12 mouse cellular contexts compared by ENCODE assay signal in the genomic region with DNA sequence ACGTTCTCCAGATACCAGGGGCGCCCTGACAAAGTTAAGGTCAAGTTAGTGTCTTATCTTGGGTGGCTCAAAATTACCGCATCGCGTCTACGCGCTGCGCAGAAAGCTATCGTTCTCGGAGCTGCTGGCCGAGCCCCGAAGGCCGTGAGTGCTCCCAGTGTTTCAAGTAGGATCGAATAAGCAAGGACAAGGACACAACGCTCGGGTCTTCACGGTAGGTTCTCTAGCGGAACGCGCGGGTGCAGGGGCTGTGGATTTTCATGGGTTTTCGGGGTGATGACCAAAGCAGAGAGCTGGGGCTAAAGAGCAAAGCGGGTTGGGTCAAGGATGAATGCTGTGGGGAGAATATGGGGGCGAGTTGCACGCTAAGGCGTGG. TPM values are rescaled to one million over a fixed set of nuclear protein-coding genes. Genes with fewer than 3 reads are reported as not detected.
DNase-seq lines count a peak whose midpoint lies in the region; ATAC-seq lines count a peak whose summit lies in the region.
"Had no signal": no experiment of that assay in that cellular context is flagged by ENCODE, and none has a peak within 500 bp of the region (broad histone marks: within the 10 kb centered on the region; RNA-seq: fewer than 3 reads in every experiment).

No protein-coding gene starts in this region.

- H3K4me2 ChIP-seq in neural tube, embryonic 14.5 days (ENCODE audit: low read depth, low read length): peak overlapping the region; percentile 42
- H3K4me2 ChIP-seq: liver, embryonic 13.5 days had no signal

- H3K27me3 ChIP-seq in neural tube, embryonic 14.5 days (ENCODE audit: control insufficient read depth, insufficient read depth, low read length): peaks cover 53% of the 10 kb centered on the region

- no peaks in the 10 kb centered on the region for H3K36me3 ChIP-seq in neural tube, embryonic 14.5 days (ENCODE audit: control insufficient read depth, insufficient read depth, low read length)
- H3K36me3 ChIP-seq: liver, embryonic 13.5 days had no signal

- peak; percentile 63 for DNase-seq in embryo, embryonic 11 days
- DNase-seq in embryo, embryonic 10 days (ENCODE audit: low spot score): no peak
- DNase-seq in kidney, postnatal 10 days: peak; percentile 58
- no peak for DNase-seq in kidney, postnatal 36 days
- peak; percentile 45 for DNase-seq in kidney, postnatal 14 days
- DNase-seq in MN1 (ENCODE audit: low spot score): no peak
- no peak for DNase-seq in left cerebral cortex, adult 9 months (ENCODE audit: low spot score in 2 of 2)
- DNase-seq: liver, embryonic 13.5 days; right cerebral cortex, postnatal 25 days had no signal

- no peaks in the 10 kb centered on the region for H3K9me3 ChIP-seq in neural tube, embryonic 14.5 days (ENCODE audit: control insufficient read depth, low read length)
- H3K9me3 ChIP-seq: liver, embryonic 13.5 days had no signal

- H3K27ac ChIP-seq in neural tube, embryonic 14.5 days (ENCODE audit: low read depth, low read length): peak overlapping the region; percentile 81
- H3K27ac ChIP-seq: liver, embryonic 13.5 days had no signal

- WGBS in neural tube, embryonic 14.5 days: 1% methylated on average over 26 of the region's 26 CpGs

- 0 out of 2 replicates have a peak, but pooled peaks cover 10% of the 10 kb centered on the region for H3K4me1 ChIP-seq in neural tube, embryonic 14.5 days (ENCODE audit: control insufficient read depth, insufficient read depth, low read length)

- no peak for ATAC-seq in neural tube, embryonic 14.5 days (ENCODE audit: low read depth)

- peak overlapping the region; percentile 39 for H3K9ac ChIP-seq in neural tube, embryonic 14.5 days (replicated peaks; ENCODE audit: low read depth, low read length)
- H3K9ac ChIP-seq: liver, embryonic 13.5 days had no signal

- peak overlapping the region; percentile 42 for H3K4me3 ChIP-seq in neural tube, embryonic 14.5 days (ENCODE audit: low read depth, low read length)
- H3K4me3 ChIP-seq: liver, embryonic 13.5 days had no signal

RNA-seq across cellular contexts. Expression of a gene that starts 0.2 kb away (rescaled TPM):
- 0.09 TPM in 1 of 2 replicates, not detected in the other for polyA plus RNA-seq in neural tube, embryonic 14.5 days (2014; fragmentation: Nextera tagmentation; extraction: Ambion mirVana)
- polyA plus RNA-seq: heart, embryonic 16.5 days; liver, embryonic 13.5 days; stomach, embryonic 16.5 days had no signal

RNA-seq across cellular contexts. Expression of a gene that starts 4.8 kb away (rescaled TPM):
- polyA plus RNA-seq in neural tube, embryonic 14.5 days (2014; fragmentation: Nextera tagmentation; extraction: Ambion mirVana): not detected in 2 replicates
- polyA plus RNA-seq: heart, embryonic 16.5 days; liver, embryonic 13.5 days had no signal

RNA-seq across cellular contexts. Expression of a gene that starts 11.5 kb away (rescaled TPM):
- polyA plus RNA-seq in neural tube, embryonic 14.5 days (2014; fragmentation: Nextera tagmentation; extraction: Ambion mirVana): not detected in 2 replicates
- polyA plus RNA-seq: heart, embryonic 16.5 days; liver, embryonic 13.5 days; stomach, embryonic 16.5 days had no signal

RNA-seq across cellular contexts. Expression of a gene that starts 12.1 kb away (rescaled TPM):
- polyA plus RNA-seq in neural tube, embryonic 14.5 days (2014; fragmentation: Nextera tagmentation; extraction: Ambion mirVana): 55.4 and 90.2 TPM in 2 replicates
- polyA plus RNA-seq: heart, embryonic 16.5 days; liver, embryonic 13.5 days had no signal

RNA-seq across cellular contexts. Expression of a gene that starts 17.9 kb away (rescaled TPM):
- polyA plus RNA-seq in neural tube, embryonic 14.5 days (2014; fragmentation: Nextera tagmentation; extraction: Ambion mirVana): 20.9 and 37.4 TPM in 2 replicates
- polyA plus RNA-seq: liver, embryonic 13.5 days had no signal

Comparison
In these comparisons a context has a peak if more than half of its experiments do, and no peak if none do; other contexts are left out.
1. DNase-seq: peak in embryo, embryonic 11 days (single experiment), kidney, postnatal 10 days (single experiment) and kidney, postnatal 14 days (single experiment); none in embryo, embryonic 10 days (single experiment), kidney, postnatal 36 days (0 of 2), MN1 (single experiment) and left cerebral cortex, adult 9 months (0 of 2).